Mouse (Mus musculus): Measurements from ENCODE around the gene Samd4. TPM values are rescaled to one million over a fixed set of nuclear protein-coding genes. Genes with fewer than 3 reads are reported as not detected.

Samd4 gene
- polyA plus RNA-seq, 1 experiment: 2.5 TPM

DNA sequence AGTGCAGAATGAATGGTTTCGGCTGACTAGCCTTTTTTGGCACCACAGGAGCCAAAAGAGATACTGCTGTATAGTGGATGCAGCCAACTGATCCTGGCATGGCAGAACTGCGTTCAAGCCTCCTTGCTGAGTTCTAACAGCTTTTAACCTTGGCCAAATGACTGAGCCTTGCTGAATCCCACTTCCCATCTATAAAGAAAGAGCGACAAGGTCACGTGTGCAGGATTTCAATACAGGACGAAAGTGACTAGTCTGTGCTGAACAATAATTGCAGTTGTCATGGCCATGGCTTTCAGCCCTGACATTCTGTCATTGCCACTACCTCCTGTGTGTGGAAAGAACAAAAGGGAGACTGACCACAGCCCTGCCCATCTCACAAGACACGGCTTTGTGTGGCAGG, 99.5 kb downstream of the Samd4 start:
- DNase-seq (ENCODE audit: low read depth, low spot score): no peak
- WGBS: 76% methylated on average over 6 of the region's 6 CpGs

DNA sequence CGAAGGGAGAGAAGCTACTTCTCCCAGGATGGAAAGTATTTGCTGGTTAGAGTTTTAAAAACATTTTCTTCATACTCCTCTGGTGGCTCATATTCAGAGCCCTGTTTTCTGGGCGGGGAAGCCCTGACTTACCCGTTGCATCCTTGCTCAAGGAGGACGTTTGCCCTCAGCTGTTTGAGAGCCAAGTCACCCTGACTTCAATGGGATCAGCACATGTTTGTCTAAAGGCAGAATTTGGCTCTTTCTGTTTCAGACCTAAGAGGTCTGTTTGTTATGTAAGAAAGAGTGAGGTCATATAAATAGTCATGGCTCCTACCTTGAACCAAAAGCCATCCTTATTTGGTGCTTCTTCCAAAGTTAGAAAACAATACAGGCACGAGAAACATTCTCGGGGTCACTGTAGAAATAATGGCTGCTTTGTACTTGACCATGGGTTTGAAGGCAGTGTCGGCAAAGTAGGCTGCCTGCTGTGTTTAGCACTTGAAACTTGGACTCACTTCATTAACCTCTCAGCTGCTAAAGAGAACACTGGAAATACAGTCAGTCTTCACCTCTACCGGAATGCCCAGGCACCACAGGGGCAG, 102.0 kb downstream of the Samd4 start:
- DNase-seq (ENCODE audit: low read depth, low spot score): no peak
- WGBS: 54% methylated on average over 8 of the region's 8 CpGs

DNA sequence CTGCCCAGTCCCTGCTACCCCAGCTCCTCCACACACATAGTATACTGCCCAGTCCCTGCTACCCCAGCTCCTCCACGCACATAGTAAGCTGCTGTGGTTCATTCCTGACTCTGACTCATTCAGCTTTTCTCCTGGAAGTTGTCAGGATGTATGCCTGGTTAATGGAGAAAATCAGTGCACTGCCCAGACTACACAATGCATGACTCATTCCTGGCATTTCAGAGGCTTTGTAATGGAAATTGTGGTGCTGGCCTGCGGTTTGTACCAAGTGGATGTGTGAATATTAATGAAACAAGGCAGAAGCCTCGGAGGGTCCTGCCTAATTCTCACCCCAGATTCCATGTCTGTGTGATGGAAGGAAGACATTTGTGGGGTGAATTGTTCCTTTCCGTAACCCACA, 107.0 kb downstream of the Samd4 start:
- 58% methylated on average over 4 of the region's 4 CpGs for WGBS

DNA sequence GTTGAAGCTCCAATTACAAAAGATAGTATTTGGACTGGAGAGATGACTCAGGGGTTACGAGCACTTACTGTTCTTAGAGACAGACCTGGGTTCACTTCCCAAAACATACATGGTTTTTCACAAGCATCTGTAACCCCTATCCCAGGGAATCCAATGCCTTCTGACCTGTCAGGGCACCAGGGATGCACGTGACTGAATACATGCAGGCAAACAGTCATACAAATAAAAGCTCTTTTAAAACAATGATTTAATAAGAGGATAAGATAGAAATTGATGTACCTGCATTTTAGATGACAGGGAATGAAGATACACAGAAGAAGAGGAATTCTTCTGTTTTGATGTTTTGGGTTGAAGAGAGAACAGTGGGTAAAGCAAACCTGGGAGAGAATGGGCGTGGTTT, 107.8 kb downstream of the Samd4 start:
- WGBS: 78% methylated on average over 3 of the region's 3 CpGs
- no peak for DNase-seq (ENCODE audit: low read depth, low spot score)

More for the DNA sequence above, 107.0 kb downstream of the Samd4 start:
- no peak for DNase-seq (ENCODE audit: low read depth, low spot score)

DNA sequence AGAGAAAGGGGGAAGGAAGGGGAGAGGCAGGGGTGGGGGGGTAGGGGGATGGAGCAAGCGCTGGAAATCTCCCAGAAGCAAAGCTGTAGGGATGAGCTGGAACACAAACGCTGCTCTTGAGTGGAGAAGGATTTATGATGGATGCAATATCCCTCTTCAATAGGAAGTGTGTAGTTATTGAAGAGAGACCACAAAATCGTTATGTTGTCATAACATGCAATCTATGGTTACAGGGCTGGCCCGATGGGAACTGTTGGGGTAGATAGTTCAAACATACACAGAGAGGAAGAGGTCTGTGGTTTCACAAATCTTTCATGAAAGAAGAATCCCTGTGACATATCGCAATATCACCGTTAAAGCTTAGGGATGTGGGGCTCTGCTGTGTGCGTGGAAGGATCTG, 112.0 kb downstream of the Samd4 start:
- 67% methylated on average over 7 of the region's 7 CpGs for WGBS
- DNase-seq (ENCODE audit: low read depth, low spot score): no peak

DNA sequence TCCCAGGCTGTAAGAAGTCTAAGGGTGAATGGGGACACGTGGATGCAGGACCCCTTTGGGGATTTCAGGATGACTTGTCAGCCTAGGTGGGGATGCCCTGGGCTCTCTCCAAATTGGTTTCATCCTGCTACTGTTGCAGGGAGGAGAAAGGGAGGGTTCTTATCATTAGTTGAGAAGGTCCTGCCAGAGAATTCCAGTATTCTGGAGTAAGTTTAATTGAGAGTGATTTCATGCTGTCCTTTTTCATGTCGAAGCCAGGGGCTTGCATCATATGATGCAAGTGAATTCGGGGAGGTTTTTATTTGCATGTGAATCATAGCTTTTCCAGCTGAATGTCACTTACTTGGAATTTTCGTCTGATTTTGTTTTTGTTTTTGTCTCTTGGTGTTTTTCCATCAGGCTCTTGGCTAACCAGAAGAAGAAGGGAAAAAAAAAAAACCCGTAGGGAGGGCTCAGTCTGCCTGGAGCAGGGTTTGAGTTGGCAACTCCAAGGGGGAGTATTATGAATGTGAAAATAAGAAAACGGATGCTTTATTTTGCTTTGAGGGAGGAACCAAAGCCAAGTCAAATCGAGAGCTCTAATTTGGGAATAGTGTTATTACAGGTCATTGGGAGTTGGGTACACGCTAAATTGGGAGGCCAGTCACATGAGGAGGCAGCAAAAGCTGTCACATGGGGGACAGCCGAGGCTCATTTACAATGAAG, 116.8 kb downstream of the Samd4 start:
- DNase-seq (ENCODE audit: low read depth, low spot score): no peak
- WGBS: 49% methylated on average over 9 of the region's 9 CpGs

- WGBS: 53% methylated on average over 11 of the region's 11 CpGs
- DNase-seq (ENCODE audit: low read depth, low spot score): no peak
Measured at GRCm38 (mm10) chr14:47000096-47000736, 117.6 kb downstream of the Samd4 start.

GRCm38 (mm10) chr14:47000786-47001761, 118.4 kb downstream of the Samd4 start:
- 80% methylated on average over 24 of the region's 24 CpGs for WGBS

GRCm38 (mm10) chr14:47004161-47004560, 121.5 kb downstream of the Samd4 start:
- DNase-seq (ENCODE audit: low read depth, low spot score): no peak
- WGBS: 13% methylated on average over 3 of the region's 3 CpGs

More at GRCm38 (mm10) chr14:47000786-47001761, 118.4 kb downstream of the Samd4 start:
- no peak for DNase-seq (ENCODE audit: low read depth, low spot score)

DNA sequence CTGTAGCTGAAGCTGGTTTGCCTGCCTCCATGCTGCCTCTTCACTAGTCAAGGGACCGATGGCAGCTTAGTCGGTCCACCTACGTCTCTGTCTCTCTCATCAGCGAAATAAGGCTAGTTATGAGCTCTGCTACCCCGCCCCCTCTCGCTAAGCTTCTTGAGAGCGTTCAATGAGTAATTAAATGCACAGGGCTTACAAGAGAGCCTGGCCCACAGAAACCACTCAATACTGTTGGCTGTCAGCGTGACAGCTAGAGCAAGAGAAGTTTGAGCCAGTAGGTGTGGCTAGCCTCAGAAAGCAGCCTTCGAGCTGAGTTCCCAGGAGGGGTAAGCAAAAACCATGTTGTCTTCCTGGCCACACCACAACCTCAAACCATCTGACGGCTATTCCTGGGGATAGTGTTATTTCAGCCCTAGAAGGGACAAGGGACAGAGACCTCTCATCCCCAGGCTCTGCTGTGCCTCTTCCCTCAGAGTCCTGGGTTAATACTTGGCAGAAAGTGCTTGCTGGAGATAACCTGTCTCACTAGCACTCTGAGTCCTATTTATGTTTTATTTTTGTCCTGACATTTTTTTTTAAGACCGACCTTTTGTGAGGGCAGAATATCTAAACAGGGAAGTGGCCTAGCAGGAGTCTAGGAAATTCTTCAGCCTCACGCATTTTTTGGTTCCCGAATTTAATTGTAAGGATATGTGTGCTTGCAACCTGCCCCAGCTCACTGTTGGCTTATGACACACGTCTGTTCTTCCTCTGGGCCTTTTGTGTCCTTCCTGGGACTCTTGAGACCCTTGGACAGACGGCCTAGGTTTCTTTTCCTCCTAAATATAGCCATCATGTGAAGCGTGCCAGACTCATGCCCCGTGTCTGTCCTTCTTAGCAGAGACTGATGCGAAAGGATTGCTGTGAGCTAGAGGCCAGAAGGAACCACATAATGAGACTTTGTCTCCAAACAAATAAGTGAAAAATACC, 128.8 kb downstream of the Samd4 start:
- DNase-seq (ENCODE audit: low read depth, low spot score): no peak
- 63% methylated on average over 18 of the region's 18 CpGs for WGBS

- WGBS: 80% methylated on average over 3 of the region's 3 CpGs
- no peak for DNase-seq (ENCODE audit: low read depth, low spot score)
Measured at GRCm38 (mm10) chr14:47015618-47016017, 133.0 kb downstream of the Samd4 start.

GRCm38 (mm10) chr14:47017658-47018057, 135.0 kb downstream of the Samd4 start:
- 56% methylated on average over 3 of the region's 3 CpGs for WGBS
- no peak for DNase-seq (ENCODE audit: low read depth, low spot score)

GRCm38 (mm10) chr14:47020886-47021285, 138.2 kb downstream of the Samd4 start:
- 45% methylated on average over 10 of the region's 10 CpGs for WGBS
- DNase-seq (ENCODE audit: low read depth, low spot score): no peak

DNA sequence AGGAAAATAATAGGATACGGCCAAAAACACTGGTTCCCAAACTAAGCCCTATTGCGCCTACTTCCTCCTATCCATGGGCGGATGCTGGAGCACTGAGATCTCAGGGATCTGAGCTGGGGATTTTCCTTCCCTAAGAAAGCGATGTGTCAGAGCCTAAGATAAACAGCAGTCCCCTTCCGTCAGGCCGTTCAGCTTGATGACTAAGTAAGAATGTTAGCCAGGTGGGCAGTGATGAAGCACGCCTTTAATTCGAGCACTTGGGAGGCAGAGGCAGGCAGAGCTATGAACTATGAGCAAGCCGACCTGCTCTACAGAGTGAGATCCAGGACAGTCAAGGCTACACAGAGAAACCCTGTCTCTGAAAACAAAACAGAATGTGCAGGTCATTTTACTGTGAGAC, 140.9 kb downstream of the Samd4 start:
- 69% methylated on average over 9 of the region's 9 CpGs for WGBS
- DNase-seq (ENCODE audit: low read depth, low spot score): no peak

- no peak for DNase-seq (ENCODE audit: low read depth, low spot score)
- WGBS: 71% methylated on average over 6 of the region's 6 CpGs
Measured at GRCm38 (mm10) chr14:47027431-47028118, 144.9 kb downstream of the Samd4 start.

GRCm38 (mm10) chr14:47031542-47031941, 148.9 kb downstream of the Samd4 start:
- 80% methylated on average over 2 of the region's 2 CpGs for WGBS
- DNase-seq (ENCODE audit: low read depth, low spot score): no peak

DNA sequence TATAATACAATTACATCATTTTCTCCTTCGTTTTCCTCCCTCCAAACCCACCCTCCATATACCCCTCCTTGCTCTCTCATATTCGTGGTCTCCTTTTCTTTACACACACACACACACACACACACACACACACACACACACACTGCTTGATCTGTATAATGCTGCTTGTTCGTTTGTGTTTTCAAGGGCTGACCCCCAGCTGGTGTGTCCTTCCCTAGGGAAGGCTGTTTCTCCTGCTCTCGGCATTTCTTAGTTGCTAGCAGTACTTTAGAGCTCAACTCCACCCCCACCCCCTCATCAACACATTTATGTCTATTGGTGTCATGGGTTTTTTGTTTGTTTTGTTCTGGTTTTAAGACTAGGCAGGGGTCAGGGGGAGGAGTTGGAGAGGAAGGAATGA, 149.5 kb downstream of the Samd4 start:
- 38% methylated on average over 4 of the region's 4 CpGs for WGBS
- no peak for DNase-seq (ENCODE audit: low read depth, low spot score)

GRCm38 (mm10) chr14:47033423-47033822, 150.8 kb downstream of the Samd4 start:
- 80% methylated on average over 5 of the region's 5 CpGs for WGBS

More at GRCm38 (mm10) chr14:47033423-47033822, 150.8 kb downstream of the Samd4 start:
- no peak for DNase-seq (ENCODE audit: low read depth, low spot score)
